Mouse (Mus musculus) left cerebral cortex, adult 8-10 months (tissue): ENCODE results near the gene 2010111I01Rik. TPM values are rescaled to one million over a fixed set of nuclear protein-coding genes. Genes with fewer than 3 reads are reported as not detected.
"Not testable (repeated sequence)": the region's sequence is repeated elsewhere in the genome, so short reads cannot be mapped to it uniquely, and the experiment has no call there.

Experiments used
- DNase-seq, 2 experiments: peaks; one replicate each; pipeline ENCODE4 v3.0.0; 2022; ENCODE audit warnings: low spot score in 2 of 2
- total RNA-seq, 4 experiments: library from RNA; stranded (reverse); gene quantifications; 2 replicates each; pipeline ENCODE4 v1.2.4; 2022

The 2010111I01Rik gene
- total RNA-seq, 4 experiments from 2014 or later: 98.0 to 105 (median 103) TPM

DNA sequence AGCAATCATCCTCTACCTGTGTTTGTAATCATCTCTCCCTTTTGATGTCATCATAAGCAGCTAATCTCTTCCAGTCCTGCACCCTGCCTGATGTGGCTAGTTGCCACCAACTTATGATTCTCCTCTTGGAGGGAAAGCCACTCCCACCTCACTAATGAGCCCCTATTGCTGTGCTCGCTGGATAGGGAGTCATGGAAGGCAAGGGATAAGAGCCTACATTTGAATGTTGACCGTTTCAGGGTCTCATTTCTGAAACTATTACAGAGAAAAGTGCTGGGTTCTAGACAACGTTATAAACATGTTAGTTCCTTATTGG lies 109.9 kb downstream of the 2010111I01Rik start:
- no peak for DNase-seq

DNA sequence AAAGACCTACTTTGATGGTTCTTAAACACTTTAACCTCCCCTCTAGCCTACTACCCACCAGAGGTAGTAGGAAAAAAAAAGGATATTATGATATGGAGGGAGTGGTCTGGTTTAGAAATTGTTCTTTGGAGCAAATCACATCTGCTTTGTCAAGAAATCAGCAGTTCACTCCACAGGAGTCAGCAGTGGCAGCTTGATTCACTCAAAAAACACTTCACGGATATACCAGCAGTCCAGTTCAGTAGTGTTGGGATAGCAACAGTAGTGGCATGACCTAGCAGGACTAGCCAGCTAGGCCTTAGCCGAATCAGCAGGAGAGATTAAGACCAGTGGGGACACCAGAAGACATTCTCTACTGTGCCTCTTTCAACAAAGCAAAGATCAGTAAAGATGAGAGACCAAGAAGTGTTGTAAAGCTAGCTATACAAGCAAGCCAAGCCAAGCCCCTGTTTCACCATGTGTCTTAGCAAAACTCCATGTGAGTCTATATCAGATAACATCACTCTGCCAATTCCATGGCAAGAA lies 110.7 kb downstream of the 2010111I01Rik start:
- no peak for DNase-seq

DNA sequence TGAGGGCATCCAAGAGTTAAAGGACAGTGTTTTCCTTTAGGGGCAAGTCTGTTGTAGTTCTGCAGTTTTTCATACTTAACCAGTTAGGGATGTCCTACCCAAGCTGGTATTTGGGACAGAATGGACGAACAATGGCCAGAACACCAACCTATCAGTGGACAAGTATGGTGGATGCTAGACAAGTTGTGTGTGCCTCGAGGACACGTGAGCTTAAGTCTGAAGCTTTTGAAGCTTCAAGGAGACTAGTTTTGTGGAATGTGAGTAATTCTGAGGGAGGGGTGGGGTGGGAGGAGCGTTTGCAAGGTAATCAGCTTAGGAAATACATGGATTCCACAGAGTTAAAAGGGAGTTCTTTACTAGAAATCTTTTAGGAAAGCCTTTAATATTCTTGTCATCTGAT lies 115.5 kb downstream of the 2010111I01Rik start:
- DNase-seq: no peak

DNA sequence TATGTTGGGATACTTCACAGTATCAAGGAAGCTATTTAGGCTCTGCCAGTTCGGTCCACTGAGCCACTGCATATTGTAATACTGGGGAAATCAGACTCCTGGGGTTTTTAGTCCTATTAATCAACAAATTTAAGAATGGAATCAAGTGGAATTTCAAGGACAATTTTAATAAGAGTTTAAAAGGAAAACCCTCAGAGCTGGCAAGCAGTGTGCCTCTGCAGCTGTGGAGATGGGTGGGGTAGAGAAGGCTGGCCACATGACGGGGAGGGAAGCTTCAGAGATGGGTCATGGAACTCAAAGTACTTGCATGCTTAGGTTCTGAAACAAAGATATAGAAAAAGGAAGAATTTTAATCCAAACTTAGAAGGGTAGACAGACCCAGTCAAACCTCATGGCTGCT lies 116.1 kb downstream of the 2010111I01Rik start:
- no peak for DNase-seq

DNA sequence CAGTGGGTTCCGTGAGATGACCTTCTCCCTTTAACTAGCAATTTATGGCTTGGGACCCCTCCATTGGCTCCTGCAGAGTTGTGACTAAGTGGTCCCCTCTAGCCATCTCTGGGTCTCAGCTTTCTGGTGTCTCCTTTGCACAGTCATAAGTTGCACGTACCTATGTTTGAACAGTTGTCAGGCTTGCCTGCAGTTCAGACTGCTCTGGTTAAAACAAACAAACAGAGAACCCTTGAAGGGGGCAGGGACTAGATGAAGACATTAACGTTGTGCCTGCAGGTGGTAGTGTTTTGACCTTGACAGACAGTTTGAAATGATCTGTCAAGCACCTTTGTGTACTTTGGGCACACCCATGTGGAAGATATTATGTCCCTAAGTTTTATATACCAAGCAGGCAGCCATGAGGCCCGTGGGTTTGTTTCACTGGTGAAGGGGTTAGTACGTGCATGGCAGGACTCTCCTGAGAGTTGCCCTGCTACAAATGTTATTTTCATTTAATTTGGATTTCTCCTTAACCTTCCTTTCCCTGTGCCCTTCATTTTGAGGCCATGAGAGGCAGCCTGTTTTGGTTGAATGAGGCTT lies 118.0 kb downstream of the 2010111I01Rik start:
- DNase-seq: no peak

DNA sequence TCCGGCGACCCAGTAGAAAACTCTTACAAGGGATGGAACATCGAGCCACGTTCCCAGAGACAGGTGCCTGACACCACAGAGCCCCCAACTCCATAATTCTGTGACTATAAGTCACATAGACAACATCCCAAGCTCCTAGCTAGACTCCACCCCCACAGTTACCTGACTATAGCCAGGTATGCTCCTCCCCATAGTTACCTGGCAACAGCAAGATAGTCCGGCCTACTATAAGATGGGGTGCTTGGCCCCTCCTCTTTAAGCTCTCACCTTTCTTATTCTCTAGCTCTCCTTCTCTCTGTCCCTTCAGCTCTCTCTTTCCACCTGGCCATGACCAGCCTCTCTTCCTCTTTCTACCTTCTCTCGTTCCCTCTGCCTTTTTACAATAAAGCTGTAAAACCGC lies 118.4 kb downstream of the 2010111I01Rik start:
- DNase-seq: not testable (repeated sequence)

DNA sequence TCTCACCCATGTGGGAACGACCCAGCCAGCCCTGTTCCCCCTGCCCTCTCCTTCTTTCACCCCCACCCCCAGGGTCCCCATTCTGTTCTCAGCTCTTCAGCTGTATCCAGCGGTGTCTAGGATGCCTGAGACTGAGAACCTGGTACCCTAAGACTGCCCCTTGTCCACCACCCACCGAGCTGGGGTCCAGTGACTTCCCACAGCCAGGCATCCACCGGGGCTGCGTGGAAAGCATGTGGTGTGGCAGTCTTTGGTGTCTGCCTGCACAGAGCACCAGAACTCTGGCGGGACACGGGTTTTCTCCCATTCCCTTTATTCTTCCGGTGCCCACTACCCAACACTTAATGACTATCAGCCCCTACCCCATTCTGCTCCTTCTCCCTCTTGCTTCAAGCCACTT lies 119.0 kb downstream of the 2010111I01Rik start:
- no peak for DNase-seq

DNA sequence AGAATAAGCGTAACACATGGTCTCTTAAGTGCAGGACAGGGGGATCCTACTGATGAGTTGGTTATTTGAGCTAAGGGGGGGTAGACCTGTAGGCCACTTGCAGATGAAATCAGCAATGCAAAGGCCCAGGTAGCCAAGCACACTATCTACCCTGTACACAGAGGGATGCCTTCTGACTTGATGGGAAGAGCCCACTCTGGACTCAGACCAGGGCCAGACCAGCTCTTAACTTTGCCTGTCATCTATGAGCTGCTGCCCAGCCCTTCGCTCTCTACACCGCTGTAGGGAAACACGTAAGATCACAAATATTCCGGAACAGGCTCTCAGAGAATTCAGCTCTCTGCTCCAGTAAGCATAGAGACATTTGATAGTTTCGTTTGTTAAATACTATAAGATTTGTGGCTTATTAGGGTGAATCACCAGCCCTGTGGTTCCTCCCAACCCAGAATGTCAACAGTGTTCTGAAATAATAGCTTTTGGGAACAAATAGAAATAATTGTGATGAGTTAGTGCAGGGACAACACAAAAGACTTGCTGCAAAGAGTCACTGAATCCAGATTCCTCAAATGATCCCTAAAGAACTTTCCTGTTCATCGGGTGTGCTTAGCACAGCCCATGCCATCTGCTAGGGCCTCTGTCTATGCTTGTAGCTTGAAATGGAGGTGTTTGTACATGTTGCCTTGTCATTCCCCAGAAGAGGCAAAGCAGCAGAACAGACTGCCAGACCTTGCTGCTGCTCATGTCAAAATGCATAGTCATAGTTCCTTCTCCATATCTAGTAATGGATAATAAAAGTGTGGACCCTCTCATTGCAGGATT lies 123.4 kb downstream of the 2010111I01Rik start:
- DNase-seq: no peak

DNA sequence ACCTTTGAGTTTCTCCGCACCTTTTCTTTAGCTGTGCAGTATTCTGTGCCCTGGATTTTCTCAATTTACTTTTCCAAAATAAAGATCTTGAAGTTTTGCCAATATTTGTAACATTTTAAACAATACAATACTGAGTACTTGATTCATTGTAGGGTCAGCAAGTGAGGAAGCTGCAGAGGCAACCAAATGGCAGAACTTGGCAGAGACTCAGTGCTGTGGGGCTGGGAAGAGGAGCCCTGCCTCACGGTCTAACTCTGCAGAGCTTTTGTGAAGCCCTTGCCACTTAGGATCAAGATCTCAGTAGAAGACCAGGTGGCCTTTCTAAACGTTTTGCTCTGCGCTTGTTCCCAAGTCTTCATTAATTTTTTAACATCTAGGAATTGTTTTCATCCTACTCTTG lies 124.8 kb downstream of the 2010111I01Rik start:
- no peak for DNase-seq

DNA sequence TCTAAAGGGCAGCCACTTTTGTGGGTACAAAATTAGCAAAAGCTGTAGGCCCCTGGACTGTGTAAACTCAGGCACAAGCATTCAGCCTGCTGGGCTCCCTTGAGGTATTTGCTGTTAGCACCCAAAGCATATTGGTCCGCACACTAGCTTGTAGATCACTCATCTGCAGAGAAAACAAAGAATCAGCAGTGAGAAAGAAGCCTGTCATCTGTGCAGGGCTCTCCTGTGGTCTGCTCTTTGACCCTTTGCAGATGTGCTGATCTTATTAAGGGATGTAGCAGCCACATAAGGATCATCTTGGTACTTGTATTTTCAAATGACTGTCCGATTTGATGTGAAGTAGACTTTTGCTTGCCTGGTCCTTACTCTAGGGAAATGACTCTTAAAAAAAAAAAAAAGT lies 126.6 kb downstream of the 2010111I01Rik start:
- DNase-seq: no peak

DNA sequence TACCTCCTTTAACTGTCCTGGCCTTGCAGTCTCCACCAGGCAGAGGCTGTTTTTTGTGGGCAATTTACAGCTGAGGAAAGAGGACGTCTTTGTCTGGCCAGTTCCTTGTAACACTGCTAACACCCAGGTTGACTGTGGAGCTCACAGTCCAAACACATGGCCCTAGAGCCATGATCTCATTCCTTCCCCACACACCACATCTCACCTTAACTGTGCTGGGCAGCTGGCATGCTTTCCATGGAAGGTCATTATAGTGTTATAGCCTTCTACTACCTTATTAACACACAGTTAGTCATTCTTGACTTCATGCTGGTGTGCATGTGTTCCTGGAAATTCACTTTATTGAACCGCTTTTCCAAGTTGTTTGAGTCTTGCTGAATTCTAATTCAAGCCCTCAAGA lies 127.6 kb downstream of the 2010111I01Rik start:
- DNase-seq: no peak

DNA sequence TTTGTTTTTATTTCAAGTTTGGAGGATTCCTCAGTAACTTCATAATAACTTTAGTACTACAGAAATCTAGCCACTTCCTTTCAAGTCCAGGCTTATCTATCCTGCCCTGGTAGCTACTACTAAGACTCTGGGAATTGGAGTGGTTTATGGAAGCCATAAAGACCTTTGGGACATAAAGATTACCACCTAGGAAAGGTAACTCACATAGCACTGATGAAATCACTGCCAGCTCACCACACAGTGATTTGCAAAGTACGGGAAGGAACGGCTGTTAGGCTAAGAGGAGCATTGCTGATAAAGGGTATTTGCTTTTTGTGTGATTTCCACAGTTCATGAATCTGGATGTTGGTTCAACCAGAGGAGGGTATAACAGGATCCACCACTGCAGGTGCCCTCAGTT lies 128.2 kb downstream of the 2010111I01Rik start:
- DNase-seq: no peak

DNA sequence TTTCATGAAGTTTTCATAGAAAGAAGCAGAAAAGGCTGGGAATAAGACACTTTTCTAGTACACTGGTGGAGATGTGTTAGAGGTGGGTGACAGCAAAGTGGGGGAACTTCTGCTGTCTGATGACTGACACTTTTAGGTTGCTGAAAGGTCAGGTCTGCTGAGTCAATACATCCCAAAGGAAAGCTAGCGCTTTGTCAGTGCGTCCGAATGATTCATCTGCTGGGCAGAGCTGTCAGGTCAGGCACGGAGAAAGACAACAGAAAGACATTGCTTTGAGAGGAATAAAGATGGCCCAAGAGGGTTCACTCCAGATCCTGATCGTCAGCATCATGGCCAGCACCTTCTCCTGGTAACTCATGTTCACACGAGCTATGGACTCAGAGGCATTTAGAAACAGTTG lies 128.9 kb downstream of the 2010111I01Rik start:
- no peak for DNase-seq

DNA sequence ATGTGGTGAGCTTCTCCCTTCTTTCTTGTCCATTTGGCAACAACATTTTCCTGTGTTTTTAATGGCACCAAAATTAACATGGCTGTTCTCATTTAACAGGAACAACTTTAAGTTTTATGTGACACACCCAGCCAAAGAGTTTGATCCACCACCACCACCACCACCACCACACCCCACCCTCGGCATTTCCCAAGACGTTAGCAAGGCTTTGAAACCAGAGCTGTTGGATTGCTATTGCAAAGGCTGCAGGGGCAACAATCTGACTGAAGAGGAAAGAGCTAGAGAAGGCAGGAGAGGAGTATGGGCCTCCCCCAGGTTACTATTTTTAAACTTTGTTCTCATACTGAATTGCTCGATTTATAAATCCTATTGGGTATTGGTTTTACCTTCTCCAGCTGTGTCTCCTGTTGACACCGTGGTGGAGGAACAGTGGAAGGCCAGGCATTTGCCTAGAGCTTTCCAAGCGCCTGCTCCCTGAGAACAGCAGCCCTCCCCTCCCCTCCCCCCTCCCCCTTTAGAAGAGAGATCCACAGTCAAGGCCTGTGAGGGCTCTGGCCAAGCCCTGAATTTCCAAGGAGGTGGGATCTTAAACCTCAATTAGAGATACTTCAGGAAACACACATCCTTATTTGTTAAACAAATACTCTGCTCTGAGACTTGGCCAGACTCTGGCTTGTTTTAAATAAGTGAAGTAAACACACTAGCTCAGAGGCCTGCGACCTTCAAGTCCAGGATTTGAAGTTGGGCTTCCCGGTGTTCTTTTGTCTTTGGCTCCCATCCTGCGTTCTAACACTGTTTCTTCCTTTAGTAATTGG lies 129.8 kb downstream of the 2010111I01Rik start:
- no peak for DNase-seq

DNA sequence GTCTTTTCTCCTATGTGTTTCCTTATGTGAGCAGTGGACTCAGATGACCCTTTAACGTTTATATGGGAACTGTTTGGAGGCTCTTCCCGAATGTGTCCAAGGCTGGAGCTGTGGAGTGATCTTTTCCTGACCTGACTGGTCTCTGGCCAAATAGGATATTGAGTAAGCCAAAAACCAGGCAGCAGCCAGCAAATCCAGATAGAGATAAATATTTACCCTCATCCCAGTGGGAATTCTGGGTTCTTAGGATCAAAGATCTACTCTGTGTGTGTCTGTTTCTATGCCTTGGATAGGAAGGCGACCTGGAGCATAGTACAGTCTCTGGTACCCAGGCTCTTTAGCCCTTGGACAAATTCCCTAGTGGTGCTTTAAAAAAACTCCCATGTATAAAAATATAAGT lies 132.1 kb downstream of the 2010111I01Rik start:
- DNase-seq: no peak

DNA sequence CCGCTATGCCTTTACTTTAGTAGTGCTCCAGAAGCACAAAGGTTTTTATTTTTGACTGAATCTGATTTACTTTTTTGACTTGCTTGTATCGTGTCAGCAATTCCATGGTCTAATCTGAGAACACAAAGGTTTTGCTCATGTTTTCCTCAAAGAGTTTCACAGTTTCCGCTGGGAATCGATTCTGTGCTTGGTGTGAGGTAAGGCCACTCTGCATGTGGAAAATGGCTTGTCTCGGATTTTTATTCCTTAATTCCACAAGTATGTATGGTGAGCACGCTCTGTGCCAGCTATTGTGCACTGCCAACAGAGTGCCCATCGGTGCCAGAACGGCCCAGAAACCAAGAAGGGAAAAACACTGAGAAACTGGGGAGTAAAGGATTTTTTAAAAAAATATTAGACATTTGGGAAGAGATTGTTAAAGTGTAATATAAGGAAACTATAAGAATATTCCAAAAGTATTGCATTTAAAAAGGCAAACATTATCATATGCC lies 132.8 kb downstream of the 2010111I01Rik start:
- no peak for DNase-seq

DNA sequence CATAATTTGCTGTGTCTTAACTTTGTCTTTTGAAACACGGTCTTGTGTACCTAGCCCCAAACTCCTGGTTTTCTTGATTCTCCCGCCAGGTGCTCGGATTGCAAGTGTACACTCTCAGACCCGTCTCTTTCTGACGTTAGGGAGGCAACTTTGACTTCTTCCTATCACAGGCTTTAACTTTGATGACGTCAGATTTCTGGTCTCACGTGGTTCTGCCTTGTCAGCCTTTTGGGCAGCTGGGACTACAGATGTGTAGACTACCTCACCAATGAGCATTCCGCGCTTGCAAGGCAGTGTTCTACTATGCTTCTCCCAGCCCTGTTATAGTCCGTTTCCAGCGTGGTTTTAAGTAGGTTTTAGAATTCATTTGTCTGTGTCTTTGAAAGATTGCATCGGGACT lies 137.1 kb downstream of the 2010111I01Rik start:
- DNase-seq: no peak

DNA sequence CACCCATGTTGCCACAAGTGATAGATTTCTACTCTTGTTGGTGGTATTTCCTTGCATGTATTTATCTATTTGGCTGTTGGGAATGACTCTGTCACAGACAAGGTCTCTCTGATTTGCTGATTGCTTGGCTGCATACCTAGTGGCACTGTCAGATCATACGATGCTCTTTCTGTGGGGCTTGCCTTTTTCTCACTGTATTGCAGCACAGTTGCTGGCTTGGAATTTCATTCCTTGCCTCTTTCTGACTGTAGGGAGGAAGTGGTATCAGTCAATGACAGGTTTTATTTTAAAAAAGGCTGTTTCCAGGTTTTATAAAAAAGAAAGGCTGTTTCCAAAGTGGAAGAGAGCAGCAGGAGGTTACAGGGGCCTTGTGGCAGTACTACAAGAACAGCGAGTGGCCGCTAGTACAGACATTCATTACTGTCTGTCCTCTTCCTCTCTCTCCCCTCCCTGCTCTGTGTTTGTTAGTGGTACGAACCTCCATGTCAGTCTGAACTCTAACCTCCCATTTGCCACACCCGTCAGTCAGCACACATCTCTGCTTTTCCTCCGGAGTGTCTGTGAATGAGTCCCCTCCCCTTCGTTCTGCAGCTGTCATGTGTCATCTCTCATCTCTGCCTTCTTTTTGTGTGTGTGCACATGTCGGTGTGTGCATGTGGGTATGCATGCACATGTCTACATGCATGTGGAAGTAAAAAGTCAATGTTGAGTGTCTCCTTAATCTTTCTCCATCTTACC lies 138.3 kb downstream of the 2010111I01Rik start:
- DNase-seq: no peak

DNA sequence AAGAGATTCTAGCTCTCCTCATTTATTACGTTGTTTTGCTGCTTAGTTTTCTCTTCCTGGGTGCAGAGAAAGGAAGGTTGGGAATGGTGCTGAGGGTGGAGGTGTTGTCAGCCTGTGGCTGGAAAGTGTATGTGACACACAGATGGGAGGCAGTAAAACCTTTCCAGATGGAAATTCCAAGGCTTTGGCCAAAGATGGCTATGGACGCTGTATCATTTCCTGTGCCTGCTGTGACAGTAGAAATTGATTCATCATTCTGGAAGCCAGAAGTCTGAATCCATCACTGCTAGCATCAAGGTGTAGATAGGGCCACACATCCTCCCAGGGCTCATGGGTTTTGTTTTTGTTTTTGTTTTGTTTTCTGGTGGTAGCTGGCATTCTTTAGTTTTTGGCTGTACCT lies 141.9 kb downstream of the 2010111I01Rik start:
- no peak for DNase-seq

DNA sequence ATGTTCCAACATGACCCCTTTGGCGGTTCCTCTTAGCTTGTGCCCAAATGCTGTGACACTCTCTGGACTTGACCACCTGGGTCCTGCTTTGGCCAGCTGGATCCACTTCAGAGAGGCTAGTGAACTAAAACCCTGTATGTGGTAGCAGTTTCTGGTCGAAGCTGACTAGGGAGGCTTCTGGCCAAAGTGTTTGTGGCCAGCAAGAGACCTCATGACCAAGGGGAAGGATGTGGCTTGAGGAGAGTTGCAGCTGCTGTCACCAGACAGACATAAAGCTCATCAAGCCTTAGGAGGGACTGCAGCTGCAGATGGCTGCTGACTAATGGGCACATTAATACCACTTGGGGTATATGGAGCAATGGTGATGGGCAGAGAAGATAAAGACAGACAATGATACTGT lies 143.9 kb downstream of the 2010111I01Rik start:
- no peak for DNase-seq

DNA sequence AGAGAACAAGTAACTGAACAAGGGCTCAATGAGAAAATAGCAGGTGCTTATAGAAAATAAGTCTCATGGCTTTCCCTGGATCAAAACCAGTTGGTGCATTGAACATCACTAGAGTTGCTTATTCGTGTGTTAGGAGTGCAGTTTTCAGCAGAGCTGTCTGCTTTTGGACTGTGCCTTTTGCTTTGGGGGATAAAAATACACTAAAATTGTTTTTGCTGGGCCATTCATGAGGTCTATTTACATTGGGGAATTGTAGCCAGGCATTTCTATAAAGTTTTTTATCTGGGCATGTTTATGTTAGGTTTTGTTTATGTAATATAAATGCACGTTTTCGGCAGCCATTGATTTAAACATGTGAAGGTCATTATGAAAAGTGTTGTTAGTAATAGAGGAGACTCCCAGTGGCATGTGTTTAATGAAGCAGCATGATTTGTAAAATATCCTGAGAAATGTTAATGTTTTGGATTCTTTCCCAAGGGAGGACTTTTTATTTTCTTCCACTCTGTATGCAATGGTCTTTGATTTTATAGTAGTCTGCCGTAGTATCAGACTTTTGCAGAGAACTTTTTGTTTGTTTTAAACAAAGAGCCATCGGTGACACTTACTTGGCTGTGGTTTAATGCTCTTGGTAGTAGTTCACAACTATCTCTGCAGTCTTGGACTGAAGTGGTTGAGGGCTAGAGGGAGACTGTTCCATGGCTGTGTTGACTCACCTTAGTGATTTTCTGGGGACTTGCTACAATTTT lies 146.8 kb downstream of the 2010111I01Rik start:
- DNase-seq: no peak
